Mouse (Mus musculus) lung, adult 10 weeks (tissue): ENCODE measurements around the gene Pigq. TPM values are rescaled to one million over a fixed set of nuclear protein-coding genes. Genes with fewer than 3 reads are reported as not detected.

Source experiments
- polyA plus RNA-seq: library from polyadenylated mRNA; stranded (reverse); fragments of 350-450 nt; fragmentation: Illumina TruSeq; extraction: RNeasy Lipid Tissue Mini Kit (QIAGEN cat#74804); gene quantifications from one replicate; pipeline ENCODE4 v1.2.3, GENCODE M21; 2014; ENCODE audit warnings: low read depth, low replicate concordance; ENCODE audit not compliant: insufficient read depth

Pigq gene
- 34.5 TPM for polyA plus RNA-seq

DNA sequence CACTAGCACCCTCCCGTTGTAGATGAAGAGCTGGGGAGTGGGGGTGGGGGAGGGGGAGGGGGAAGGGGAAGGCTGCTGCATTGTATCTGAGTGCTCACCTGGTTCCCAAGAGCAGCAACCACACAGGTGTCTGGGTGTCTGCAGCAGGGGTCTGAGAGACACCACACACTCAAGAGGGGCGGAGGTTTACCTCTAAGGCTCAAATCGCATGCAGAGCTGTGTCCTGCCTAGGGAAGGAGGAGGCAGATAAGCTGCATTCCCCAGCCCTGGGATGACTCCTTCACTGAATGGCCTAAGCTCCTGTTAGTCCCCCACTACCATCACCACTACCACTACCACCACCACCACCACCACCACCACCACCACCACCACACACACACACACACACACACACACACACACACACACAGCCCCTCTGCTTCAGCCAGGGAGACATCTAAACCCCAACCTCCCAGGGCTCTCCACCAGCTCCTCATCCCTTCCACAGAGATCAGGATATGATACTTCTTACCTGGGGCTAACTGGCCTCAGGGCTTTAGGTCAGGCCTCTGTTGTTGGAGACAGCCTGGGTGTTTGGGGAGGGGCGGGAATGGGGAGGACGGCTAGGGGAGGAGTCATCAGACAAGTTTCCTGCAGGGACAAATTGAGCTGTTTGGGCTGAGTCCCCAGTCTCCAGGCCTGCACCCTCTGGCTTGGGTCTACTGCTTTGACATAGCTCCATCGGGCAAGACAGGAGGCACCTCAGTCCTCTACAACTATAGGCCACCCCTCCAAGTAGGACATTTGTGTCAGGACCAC lies at the start of gene Pigq, which contains the start of gene Nhlrc4:
Pigq (minus strand) TSS at position 571 of the 798 bp plus-strand sequence.
Nhlrc4 (minus strand) TSS at position 596 of the 798 bp plus-strand sequence.

GRCm38 (mm10) chr17:25985306-25986294 lies 40.9 kb upstream of the Pigq start, which contains the start of gene Capn15:
Gene Capn15, minus strand, starts transcription at chr17:25985796.

GRCm38 (mm10) chr17:25951803-25952623 lies 7.3 kb upstream of the Pigq start, which contains the start of gene A930017K11Rik:
Gene A930017K11Rik, minus strand, starts transcription at chr17:25952565.

GRCm38 (mm10) chr17:25919144-25919785 lies 25.5 kb downstream of the Pigq start, which contains the start of gene Rab40c:
Gene Rab40c, minus strand, starts transcription at chr17:25919727.

DNA sequence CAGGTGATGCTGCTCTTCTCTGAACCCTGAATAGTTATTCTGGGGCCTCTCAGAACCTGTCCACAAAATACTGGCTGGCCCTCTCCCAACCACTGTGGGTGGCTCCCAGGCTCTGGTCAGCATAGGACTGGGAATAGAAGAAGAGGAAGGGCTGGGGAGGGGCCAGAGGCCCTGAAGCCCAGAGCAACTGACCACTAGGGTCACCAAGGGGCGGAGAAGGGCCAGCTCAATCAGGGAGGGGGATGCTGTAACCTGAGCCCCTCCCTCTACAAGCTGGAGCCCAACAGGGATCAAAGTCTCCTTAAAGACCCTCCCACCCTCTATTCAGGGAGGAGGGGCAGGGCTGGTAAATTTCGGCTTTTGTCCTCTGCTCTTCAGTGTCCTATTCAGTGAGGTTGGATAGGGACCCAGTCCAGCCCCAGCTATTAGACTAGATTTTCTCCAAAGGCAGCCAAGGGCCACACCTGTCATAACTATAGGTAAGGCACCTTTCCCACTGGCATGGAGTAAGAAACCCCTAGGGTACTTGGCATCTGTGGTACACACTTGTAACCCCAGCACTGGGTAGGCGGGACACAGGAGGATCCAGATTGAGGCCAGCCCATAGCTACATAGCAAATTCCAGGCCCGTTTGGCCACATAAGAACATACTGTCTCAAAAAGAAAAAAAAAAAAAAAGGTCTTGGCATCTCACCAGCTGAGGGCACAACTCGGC lies 64.4 kb downstream of the Pigq start, which contains the start of gene Wfikkn1:
Wfikkn1 (minus strand) TSS at position 663 of the 715 bp plus-strand sequence.

Other genes with a start within 250 kb of the Pigq start
- gene Gng13, start 227.8 kb downstream of the Pigq start, polyA plus RNA-seq = 0.90 TPM
- 1.0 TPM for gene Chtf18, start 217.5 kb downstream of the Pigq start, polyA plus RNA-seq
- gene Rpusd1, start 217.3 kb downstream of the Pigq start, polyA plus RNA-seq = 9.4 TPM
- gene Mslnl, start 208.9 kb downstream of the Pigq start, polyA plus RNA-seq = not detected
- 49.1 TPM for gene Msln, start 190.6 kb downstream of the Pigq start, polyA plus RNA-seq
- gene Narfl, start 171.2 kb downstream of the Pigq start, polyA plus RNA-seq = 12.8 TPM
- gene Haghl, start 159.3 kb downstream of the Pigq start, polyA plus RNA-seq = 24.0 TPM
- gene Ccdc78, start 158.4 kb downstream of the Pigq start, polyA plus RNA-seq = 10.3 TPM
- 73.2 TPM for gene Fam173a, start 152.0 kb downstream of the Pigq start, polyA plus RNA-seq
- not detected for gene AC134908.4, start 149.3 kb downstream of the Pigq start, polyA plus RNA-seq
- 24.7 TPM for gene Metrn, start 147.8 kb downstream of the Pigq start, polyA plus RNA-seq
- 1.5 TPM for gene Fbxl16, start 135.9 kb downstream of the Pigq start, polyA plus RNA-seq
- gene Wdr24, start 121.3 kb downstream of the Pigq start, polyA plus RNA-seq = 6.9 TPM
- gene Jmjd8, start 116.1 kb downstream of the Pigq start, polyA plus RNA-seq = 26.4 TPM
- 114 TPM for gene Stub1, start 111.5 kb downstream of the Pigq start, polyA plus RNA-seq
- 2.0 TPM for gene Rhbdl1, start 107.6 kb downstream of the Pigq start, polyA plus RNA-seq
- gene Gm20683, start 103.2 kb downstream of the Pigq start, polyA plus RNA-seq = 2.7 TPM
- gene Rhot2, start 100.1 kb downstream of the Pigq start, polyA plus RNA-seq = 17.7 TPM
- 7.7 TPM for gene Wdr90, start 83.4 kb downstream of the Pigq start, polyA plus RNA-seq
- gene Mcrip2, start 76.2 kb downstream of the Pigq start, polyA plus RNA-seq = 17.9 TPM
- 42.2 TPM for gene Mettl26, start 69.9 kb downstream of the Pigq start, polyA plus RNA-seq
- gene Wfikkn1, start 64.1 kb downstream of the Pigq start, polyA plus RNA-seq = 0.25 TPM
- gene Rab40c, start 25.2 kb downstream of the Pigq start, polyA plus RNA-seq = 16.6 TPM
- 7.5 TPM for gene Nhlrc4, start within 50 bp of the Pigq start, polyA plus RNA-seq
- gene A930017K11Rik, start 7.6 kb upstream of the Pigq start, polyA plus RNA-seq = not detected
- gene Capn15, start 40.9 kb upstream of the Pigq start, polyA plus RNA-seq = 6.4 TPM
- 10.4 TPM for gene Rab11fip3, start 124.6 kb upstream of the Pigq start, polyA plus RNA-seq
- 9.6 TPM for gene Decr2, start 145.4 kb upstream of the Pigq start, polyA plus RNA-seq
- 3.2 TPM for gene Nme4, start 150.7 kb upstream of the Pigq start, polyA plus RNA-seq
- gene Tmem8, start 168.4 kb upstream of the Pigq start, polyA plus RNA-seq = 10.8 TPM
- gene Mrpl28, start 178.6 kb upstream of the Pigq start, polyA plus RNA-seq = 76.8 TPM
- 18.3 TPM for gene Axin1, start 193.8 kb upstream of the Pigq start, polyA plus RNA-seq